Mouse (Mus musculus) liver, embryonic 12.5 days (tissue): ENCODE measurements at regions not wholly inside any gene's neighbourhood (a gene's known extent, or its start where the extent isn't known, plus 50 kb on each side); places are given as distances from the start of the nearest gene placed in this dataset.

Experiments
- ATAC-seq: fragments of 200-750 bp; cut with Nextera tagmentation; 2 replicates; pipeline ENCODE4 v1.8.0; 2017; ENCODE audit warnings: moderate number of reproducible peaks, mild to moderate bottlenecking, moderate library complexity
- H3K27ac ChIP-seq: fragments of 300-500 bp; sonication (generic); 2 replicates; pipeline ENCODE4 v1.5.1; 2016; ENCODE audit warnings: mild to moderate bottlenecking
- H3K27me3 ChIP-seq: fragments of 300-500 bp; sonication (generic); replicated peaks from 2 replicates; pipeline ENCODE4 v1.6.1; 2016; ENCODE audit warnings: mild to moderate bottlenecking, moderate library complexity
- H3K36me3 ChIP-seq: fragments of 300-500 bp; sonication (generic); 2 replicates; pipeline ENCODE4 v1.6.1; 2016; ENCODE audit warnings: mild to moderate bottlenecking, moderate library complexity
- H3K4me1 ChIP-seq: fragments of 300-500 bp; sonication (generic); 2 replicates; pipeline ENCODE4 v1.6.1; 2016
- H3K4me2 ChIP-seq: fragments of 300-500 bp; sonication (generic); 2 replicates; pipeline ENCODE4 v1.6.1; 2016; ENCODE audit warnings: mild to moderate bottlenecking, moderate library complexity
- H3K4me3 ChIP-seq: fragments of 300-500 bp; sonication (generic); 2 replicates; pipeline ENCODE4 v1.5.1; 2016; ENCODE audit warnings: mild to moderate bottlenecking, moderate library complexity
- H3K9ac ChIP-seq: fragments of 300-500 bp; sonication (generic); 2 replicates; pipeline ENCODE4 v1.6.1; 2016; ENCODE audit warnings: mild to moderate bottlenecking, moderate library complexity
- H3K9me3 ChIP-seq: fragments of 300-500 bp; sonication (generic); replicated peaks from 2 replicates; pipeline ENCODE4 v1.6.1; 2016; ENCODE audit warnings: mild to moderate bottlenecking, moderate library complexity
- WGBS: fragments of 180-500 bp; shearing (Covaris S2); methylation state at CpG from one replicate; pipeline ENCODE4 v1.1.7; 2016; ENCODE audit not compliant: insufficient replicate concordance; 5-methylcytosine and 5-hydroxymethylcytosine counted together

DNA sequence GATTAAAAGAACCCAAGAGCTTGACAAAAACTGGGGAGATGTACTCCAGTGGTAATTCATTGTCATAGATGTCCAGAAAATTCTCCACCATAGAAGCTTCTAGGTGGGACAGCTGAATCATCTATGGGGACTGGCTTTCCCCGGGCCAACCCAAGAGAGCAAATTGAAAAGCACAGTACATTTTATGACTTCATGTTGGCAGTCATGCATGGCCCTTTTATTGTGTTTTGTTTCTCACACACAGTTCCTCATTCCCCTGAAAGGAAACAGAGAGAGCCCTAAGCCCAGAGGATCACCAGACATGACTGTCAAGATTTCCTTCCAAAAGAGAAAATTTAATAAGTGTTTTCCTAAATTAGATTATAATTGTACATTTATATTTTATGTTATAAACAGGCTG, 306.9 kb upstream of the Cited2 start:
- 48% methylated on average over 1 of the region's 1 CpGs for WGBS
- Histone ChIP-seq H3K36me3 (no peaks in the 10 kb centered on the region), H3K4me3 (no peak overlapping the region), H3K4me1 (no peaks in the 10 kb centered on the region), H3K27ac (no peak overlapping the region), H3K9me3 (no peaks in the 10 kb centered on the region), H3K27me3 (no peaks in the 10 kb centered on the region), H3K9ac (no peak overlapping the region), H3K4me2 (no peak overlapping the region)
- ATAC-seq = no peak

DNA sequence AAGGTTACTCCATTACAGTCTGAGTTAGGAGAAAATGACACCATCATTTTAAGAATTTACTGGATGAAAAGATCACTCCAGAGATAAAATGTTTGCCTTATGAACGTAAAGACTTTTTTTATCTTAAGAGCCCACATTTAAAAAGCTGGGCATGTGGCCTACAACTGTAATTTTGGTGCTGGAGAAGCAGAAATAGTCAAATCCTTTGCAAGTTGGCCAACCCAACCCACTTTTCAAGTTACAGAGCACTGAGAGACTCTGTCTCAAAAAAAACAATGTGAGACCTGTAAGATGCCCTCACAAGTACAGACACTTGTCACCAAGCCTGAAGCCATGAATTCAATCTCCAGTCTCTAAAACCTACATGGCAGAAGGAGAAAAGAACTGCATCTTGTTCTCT, 305.6 kb upstream of the Cited2 start:
- no peak for ATAC-seq
- Histone ChIP-seq H3K4me3 (no peak overlapping the region), H3K27me3 (no peaks in the 10 kb centered on the region), H3K9me3 (no peaks in the 10 kb centered on the region), H3K4me2 (no peak overlapping the region), H3K9ac (no peak overlapping the region), H3K36me3 (no peaks in the 10 kb centered on the region), H3K27ac (no peak overlapping the region), H3K4me1 (no peaks in the 10 kb centered on the region)
- 40% methylated on average over 1 of the region's 1 CpGs for WGBS

DNA sequence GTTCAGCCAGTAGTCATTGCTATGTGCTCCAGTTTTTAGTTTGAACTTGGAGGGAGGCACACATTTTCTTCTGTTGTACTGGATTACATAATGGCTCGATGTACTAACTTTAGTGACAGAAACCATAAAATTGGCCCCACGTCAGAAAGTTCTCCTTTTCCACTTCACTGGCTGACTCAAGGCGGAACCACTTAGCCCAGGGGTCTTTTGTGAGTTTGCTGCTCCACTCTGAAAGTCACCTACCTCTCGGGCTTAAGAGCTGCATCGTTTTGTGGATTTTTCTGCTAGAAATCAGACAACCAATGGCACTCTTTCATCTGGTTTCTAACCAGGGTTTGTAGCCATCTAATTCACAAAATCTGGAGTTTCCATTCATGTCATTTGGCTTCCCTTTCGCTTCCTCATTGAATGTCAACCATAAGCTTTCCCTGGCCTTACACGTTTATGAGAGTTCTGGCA, 304.8 kb upstream of the Cited2 start:
- no peak for ATAC-seq
- no peaks in the 10 kb centered on the region for H3K36me3 ChIP-seq
- WGBS = 51% methylated on average over 7 of the region's 7 CpGs
- no peak overlapping the region for H3K4me3 ChIP-seq
- H3K9ac ChIP-seq = no peak overlapping the region
- H3K4me1 ChIP-seq = no peaks in the 10 kb centered on the region
- no peaks in the 10 kb centered on the region for H3K9me3 ChIP-seq
- no peak overlapping the region for H3K27ac ChIP-seq
- no peak overlapping the region for H3K4me2 ChIP-seq
- no peaks in the 10 kb centered on the region for H3K27me3 ChIP-seq

DNA sequence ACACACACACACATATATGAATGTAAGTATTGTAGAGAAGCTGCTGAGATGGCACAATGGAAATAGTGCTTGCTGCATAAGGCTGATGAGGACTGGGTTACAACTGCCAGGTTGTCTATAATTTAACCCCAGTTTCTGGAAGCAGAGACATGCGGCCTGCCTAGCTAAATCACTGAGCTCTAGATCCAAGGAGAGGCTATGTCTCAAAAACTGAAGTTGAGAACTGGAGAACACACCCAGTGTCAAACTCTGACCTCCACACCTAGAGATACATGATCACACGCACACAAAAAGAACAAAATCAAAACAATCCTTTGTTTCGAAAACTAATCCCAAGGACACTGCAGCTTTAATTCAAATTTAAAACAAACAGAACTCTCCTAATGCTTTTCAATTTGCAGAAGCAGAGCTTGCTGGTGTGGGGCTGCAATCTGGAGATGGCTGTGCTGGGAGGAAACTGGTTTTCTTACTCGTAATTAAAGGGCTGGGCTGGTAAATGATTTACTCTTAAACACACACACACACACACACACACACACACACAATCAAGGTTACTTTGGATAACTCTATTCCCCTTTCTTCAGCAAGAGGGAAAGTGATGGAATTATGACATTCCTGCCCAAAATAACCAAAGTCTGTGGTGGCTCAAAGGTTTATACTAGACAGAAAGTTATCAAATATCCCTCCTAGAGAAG, 299.3 kb upstream of the Cited2 start:
- 53% methylated on average over 4 of the region's 4 CpGs for WGBS
- H3K4me1 ChIP-seq = 0 out of 2 replicates have a peak, but pooled peaks cover 6% of the 10 kb centered on the region

DNA sequence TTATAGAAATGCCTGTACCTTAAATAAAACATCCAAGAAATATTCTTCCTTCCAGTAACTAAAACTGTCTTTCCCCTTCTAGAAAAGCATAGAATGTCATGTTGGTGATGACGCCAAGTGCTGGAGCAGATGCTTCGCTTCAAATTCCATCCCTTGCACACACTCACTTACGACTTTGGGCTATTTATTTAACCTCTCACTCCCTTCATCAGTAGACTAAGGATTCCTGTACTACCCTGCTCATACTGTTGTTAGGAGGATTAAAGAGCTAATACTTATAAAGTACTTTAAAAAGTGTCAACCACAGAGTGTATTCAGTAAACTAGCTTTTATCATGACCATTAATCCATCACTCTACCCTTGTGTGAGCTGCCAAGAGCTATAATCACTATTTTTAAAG, 296.8 kb upstream of the Cited2 start:
- Histone ChIP-seq H3K9me3 (no peaks in the 10 kb centered on the region), H3K9ac (no peak overlapping the region), H3K36me3 (no peaks in the 10 kb centered on the region), H3K4me2 (no peak overlapping the region), H3K4me1 (0 out of 2 replicates have a peak, but pooled peaks cover 6% of the 10 kb centered on the region), H3K27me3 (no peaks in the 10 kb centered on the region), H3K27ac (no peak overlapping the region), H3K4me3 (no peak overlapping the region)
- 76% methylated on average over 3 of the region's 3 CpGs for WGBS
- no peak for ATAC-seq

More for the DNA sequence above, 299.3 kb upstream of the Cited2 start:
- Histone ChIP-seq H3K9ac (no peak overlapping the region), H3K4me2 (no peak overlapping the region), H3K27me3 (no peaks in the 10 kb centered on the region), H3K27ac (no peak overlapping the region), H3K9me3 (no peaks in the 10 kb centered on the region), H3K4me3 (no peak overlapping the region), H3K36me3 (no peaks in the 10 kb centered on the region)
- no peak for ATAC-seq

DNA sequence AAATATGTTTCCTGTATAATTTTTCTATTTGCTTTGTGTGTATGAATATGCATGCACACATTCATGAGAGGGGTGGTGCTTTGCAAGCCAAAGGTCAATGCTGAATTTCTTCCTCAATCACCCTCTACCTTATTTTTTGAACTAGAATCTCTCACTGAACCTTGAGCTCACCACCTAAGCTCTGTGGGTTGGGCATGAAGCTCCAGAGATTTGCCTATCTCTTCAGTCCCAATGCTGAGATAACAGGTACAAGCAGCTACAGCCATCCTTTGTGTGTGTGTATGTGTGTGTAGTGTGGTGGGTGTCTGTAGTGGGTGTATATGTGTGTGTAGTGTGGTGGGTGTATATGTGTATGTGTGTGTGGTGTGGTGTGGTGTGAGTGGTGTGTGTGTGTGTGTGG, 295.7 kb upstream of the Cited2 start:
- H3K4me3 ChIP-seq = no peak overlapping the region
- 0 out of 2 replicates have a peak, but pooled peaks cover 6% of the 10 kb centered on the region for H3K4me1 ChIP-seq
- no peak overlapping the region for H3K27ac ChIP-seq
- no peak overlapping the region for H3K9ac ChIP-seq
- no peak for ATAC-seq
- H3K4me2 ChIP-seq = no peak overlapping the region
- no peaks in the 10 kb centered on the region for H3K27me3 ChIP-seq
- H3K9me3 ChIP-seq = no peaks in the 10 kb centered on the region
- no peaks in the 10 kb centered on the region for H3K36me3 ChIP-seq

DNA sequence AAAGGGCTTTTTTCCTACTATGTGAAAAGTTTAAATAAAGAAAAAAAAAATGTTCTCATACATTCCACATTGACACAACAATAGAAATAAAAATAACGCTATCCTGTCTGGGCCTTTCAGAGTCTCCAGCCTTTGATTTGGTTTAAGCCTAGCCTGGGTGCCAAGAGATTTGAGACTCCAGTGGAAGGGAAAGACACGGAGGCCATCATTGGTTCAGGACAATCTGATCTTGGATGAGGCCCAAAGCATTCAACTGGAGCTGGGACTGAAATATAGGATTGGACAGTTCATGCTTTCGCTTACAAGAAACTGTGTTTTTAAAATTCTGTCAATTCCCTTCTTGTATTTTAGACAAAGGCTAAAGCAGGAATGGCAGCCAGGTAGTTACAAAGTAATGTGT, 294.7 kb upstream of the Cited2 start:
- ATAC-seq = no peak
- WGBS = 81% methylated on average over 3 of the region's 3 CpGs
- H3K27me3 ChIP-seq = no peaks in the 10 kb centered on the region
- H3K27ac ChIP-seq = no peak overlapping the region
- no peaks in the 10 kb centered on the region for H3K9me3 ChIP-seq
- 0 out of 2 replicates have a peak, but pooled peaks cover 6% of the 10 kb centered on the region for H3K4me1 ChIP-seq
- H3K4me3 ChIP-seq = no peak overlapping the region
- no peak overlapping the region for H3K4me2 ChIP-seq
- H3K9ac ChIP-seq = no peak overlapping the region
- no peaks in the 10 kb centered on the region for H3K36me3 ChIP-seq

DNA sequence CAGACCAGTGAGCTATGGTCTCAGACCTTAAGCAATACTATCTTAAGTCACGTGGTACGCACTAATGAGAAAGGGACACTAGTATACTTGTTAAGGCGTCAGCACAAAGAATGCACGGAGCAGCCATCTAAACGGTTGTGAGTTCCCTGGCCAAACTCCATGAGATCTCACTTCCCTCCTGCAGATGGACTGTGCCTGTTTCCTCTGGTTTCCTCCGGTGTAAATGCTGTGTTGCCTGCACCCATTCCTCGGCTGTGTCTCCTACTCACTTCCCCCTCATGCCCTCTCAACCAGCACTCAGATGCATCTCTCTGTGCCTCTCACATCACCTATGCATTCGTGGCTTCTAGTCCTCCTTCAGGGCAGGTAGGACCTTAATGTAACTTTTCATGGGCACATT, 291.9 kb upstream of the Cited2 start:
- ATAC-seq = no peak
- no peaks in the 10 kb centered on the region for H3K9me3 ChIP-seq
- H3K9ac ChIP-seq = no peak overlapping the region
- 0 out of 2 replicates have a peak, but pooled peaks cover 6% of the 10 kb centered on the region for H3K4me1 ChIP-seq
- no peaks in the 10 kb centered on the region for H3K27me3 ChIP-seq
- no peaks in the 10 kb centered on the region for H3K36me3 ChIP-seq
- WGBS = 49% methylated on average over 8 of the region's 8 CpGs
- no peak overlapping the region for H3K4me3 ChIP-seq
- H3K27ac ChIP-seq = no peak overlapping the region
- no peak overlapping the region for H3K4me2 ChIP-seq

DNA sequence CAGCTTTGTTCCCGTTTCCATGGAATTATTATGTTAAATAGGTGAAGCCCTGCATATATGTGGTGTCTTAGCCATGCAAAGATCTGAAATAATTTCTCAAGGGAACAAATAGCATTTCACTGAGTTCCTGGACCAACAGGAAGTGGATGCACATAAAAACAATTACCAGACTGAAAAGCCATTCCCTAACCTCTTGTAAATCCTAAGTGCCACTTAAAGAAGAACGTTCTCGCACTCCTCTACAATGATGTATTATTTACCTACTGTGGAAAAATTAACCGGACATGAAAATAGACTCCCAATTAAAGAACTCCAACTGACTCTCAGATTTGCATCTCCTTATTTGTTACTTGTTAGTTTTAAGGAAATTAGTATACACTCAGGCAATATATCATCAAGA, 288.9 kb upstream of the Cited2 start:
- no peak overlapping the region for H3K4me3 ChIP-seq
- no peaks in the 10 kb centered on the region for H3K4me1 ChIP-seq
- no peaks in the 10 kb centered on the region for H3K27me3 ChIP-seq
- 84% methylated on average over 4 of the region's 4 CpGs for WGBS
- H3K9me3 ChIP-seq = no peaks in the 10 kb centered on the region
- ATAC-seq = no peak
- H3K27ac ChIP-seq = no peak overlapping the region
- H3K4me2 ChIP-seq = no peak overlapping the region
- no peak overlapping the region for H3K9ac ChIP-seq
- H3K36me3 ChIP-seq = no peaks in the 10 kb centered on the region

DNA sequence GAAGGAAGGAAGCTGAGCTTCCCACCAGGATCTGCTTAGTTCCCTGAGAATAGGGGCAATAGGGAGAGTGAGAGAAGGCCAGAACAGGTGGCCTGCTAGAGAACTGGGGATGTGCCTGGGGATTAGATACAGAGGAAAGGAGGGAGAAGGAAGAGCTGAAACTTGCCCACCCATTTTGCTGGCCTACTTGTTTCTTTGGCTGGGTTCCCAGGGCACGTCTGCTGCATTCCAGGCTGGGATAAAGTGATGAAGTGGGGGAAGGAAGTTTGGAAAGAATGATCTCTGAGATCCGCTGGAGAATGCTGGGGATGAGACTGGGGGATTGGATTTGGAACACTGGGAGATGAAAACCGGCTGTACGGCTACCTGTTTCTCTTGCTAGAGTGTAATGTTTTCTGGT, 272.8 kb upstream of the Cited2 start:
- no peaks in the 10 kb centered on the region for H3K27me3 ChIP-seq
- H3K4me1 ChIP-seq = no peaks in the 10 kb centered on the region; the same call in 1 of the 2 replicates
- H3K4me3 ChIP-seq = no peak overlapping the region
- no peak for ATAC-seq
- H3K9me3 ChIP-seq = no peaks in the 10 kb centered on the region
- WGBS = 51% methylated on average over 4 of the region's 4 CpGs
- no peak overlapping the region for H3K4me2 ChIP-seq
- H3K36me3 ChIP-seq = no peaks in the 10 kb centered on the region
- H3K9ac ChIP-seq = no peak overlapping the region
- H3K27ac ChIP-seq = no peak overlapping the region

DNA sequence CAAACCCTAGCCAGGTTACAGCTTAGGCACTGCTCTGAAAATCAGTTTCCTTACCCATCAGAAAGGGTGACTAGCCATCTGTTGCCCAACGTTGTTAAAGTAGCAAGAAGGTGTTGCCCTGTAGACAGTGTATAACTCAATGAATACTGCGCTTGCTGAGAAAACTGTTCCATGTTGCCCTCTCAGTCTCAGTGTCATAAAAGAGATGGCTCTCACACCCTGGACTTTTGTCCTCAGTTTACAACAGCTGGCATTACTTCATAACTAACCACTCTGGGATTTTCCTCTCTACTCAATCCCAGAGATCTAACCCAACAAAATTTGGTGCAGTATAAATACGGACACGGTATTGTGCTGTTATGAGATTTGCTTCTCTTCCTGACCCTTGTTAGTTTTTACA, 252.1 kb upstream of the Cited2 start:
- H3K36me3 ChIP-seq = no peaks in the 10 kb centered on the region
- no peaks in the 10 kb centered on the region for H3K9me3 ChIP-seq
- H3K9ac ChIP-seq = no peak overlapping the region
- 77% methylated on average over 4 of the region's 4 CpGs for WGBS
- H3K4me2 ChIP-seq = no peak overlapping the region
- no peak overlapping the region for H3K4me3 ChIP-seq
- H3K27ac ChIP-seq = no peak overlapping the region
- no peak for ATAC-seq
- H3K4me1 ChIP-seq = no peaks in the 10 kb centered on the region
- no peaks in the 10 kb centered on the region for H3K27me3 ChIP-seq

DNA sequence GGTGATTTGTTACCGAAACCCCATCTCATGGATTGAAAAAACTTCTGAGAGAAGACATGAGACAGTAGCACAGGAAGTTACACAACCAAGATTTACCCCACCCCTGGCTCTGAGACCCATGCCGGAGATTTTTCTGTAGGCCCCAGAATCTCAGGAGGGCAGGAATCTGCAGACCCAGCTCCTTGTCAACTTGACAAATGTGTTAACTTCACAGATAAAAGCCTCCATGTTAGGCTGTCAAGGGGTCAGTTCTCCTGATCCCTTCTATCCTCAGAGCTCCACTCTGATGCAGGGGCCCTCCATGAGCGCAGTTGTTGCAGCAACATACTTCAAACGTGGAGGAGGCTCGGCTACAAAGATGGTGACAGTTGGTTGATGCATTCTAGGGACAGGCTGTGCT, 250.5 kb upstream of the Cited2 start:
- Histone ChIP-seq H3K27ac (no peak overlapping the region), H3K4me3 (no peak overlapping the region), H3K27me3 (no peaks in the 10 kb centered on the region), H3K9ac (no peak overlapping the region), H3K4me2 (no peak overlapping the region), H3K4me1 (no peaks in the 10 kb centered on the region), H3K9me3 (no peaks in the 10 kb centered on the region), H3K36me3 (no peaks in the 10 kb centered on the region)
- WGBS = 61% methylated on average over 5 of the region's 5 CpGs
- no peak for ATAC-seq

DNA sequence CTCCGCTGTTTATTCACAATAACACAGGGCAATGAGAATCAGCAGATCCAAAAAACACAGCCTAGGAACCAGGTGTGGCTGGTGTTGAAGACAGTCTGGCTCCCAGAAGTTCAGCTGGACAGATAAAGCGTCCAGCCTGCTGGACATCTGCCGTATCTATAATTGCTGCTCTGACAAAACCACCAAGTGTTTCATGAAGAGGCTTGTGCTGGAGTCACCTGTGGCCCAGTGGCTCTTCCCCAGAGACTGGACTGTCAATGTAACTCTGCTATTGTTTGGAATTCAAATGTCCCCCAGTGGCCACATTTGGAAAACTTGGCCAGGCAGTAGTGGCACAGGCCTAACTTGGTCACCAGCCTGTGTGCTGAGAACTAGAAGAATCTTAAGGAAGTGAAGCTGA, 247.0 kb upstream of the Cited2 start:
- no peaks in the 10 kb centered on the region for H3K27me3 ChIP-seq
- H3K27ac ChIP-seq = no peak overlapping the region
- no peak overlapping the region for H3K4me2 ChIP-seq
- H3K36me3 ChIP-seq = no peaks in the 10 kb centered on the region
- H3K4me1 ChIP-seq = 0 out of 2 replicates have a peak, but pooled peaks cover 3% of the 10 kb centered on the region
- no peaks in the 10 kb centered on the region for H3K9me3 ChIP-seq
- no peak for ATAC-seq
- 81% methylated on average over 3 of the region's 3 CpGs for WGBS
- H3K9ac ChIP-seq = no peak overlapping the region
- no peak overlapping the region for H3K4me3 ChIP-seq
